Mouse (Mus musculus) erythroid progenitor cell, adult 5-6 weeks (primary cell): ENCODE measurements at regions not wholly inside any gene's neighbourhood (a gene's known extent, or its start where the extent isn't known, plus 50 kb on each side); places are given as distances from the start of the nearest gene placed in this dataset.

ENCODE experiments used
- ATAC-seq: replicated peaks from 2 replicates; pipeline ENCODE4 v1.8.0; 2016; ENCODE audit warnings: moderate number of reproducible peaks, mild to moderate bottlenecking, moderate TSS enrichment, inconsistent platforms; ENCODE audit not compliant: poor library complexity, low FRiP score, severe bottlenecking

DNA sequence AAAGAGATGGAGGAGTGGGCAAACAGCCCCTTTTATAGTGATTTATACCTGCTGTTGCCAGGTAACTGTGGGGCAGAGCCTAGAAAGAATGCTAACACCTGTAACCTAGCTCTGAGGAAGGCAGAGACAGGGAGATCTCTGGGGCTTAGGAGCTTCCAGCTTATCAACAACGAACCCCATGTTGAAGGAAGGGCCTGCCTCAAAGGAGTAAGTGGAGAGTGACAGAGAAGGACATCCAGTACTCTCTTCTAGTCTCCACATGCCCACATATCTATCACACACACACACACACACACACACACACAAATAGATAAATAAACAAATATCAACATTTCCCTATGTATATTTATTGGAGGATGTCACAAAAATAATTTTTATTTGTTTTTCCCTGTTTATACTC lies 654.6 kb downstream of the Zfp706 start:
- ATAC-seq: no peak

DNA sequence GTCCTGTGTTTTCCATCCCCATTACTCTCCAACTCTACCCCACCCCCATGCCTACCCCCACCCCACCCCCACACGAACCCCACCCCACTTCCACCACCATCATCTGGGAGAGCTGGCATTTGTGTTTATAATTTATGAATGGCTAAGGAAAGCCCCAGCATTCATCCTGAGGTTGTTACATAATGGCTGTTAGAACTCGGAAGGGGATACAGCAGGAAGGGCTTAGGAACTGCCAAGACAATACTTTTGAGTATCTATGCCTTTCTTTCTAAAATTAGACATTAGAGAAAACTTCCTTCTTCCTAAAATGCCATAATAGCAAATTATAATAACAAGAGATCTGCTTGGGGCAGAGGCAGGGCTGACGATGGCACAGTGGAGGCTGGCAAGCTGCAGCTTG lies 655.9 kb downstream of the Zfp706 start:
- ATAC-seq: no peak

DNA sequence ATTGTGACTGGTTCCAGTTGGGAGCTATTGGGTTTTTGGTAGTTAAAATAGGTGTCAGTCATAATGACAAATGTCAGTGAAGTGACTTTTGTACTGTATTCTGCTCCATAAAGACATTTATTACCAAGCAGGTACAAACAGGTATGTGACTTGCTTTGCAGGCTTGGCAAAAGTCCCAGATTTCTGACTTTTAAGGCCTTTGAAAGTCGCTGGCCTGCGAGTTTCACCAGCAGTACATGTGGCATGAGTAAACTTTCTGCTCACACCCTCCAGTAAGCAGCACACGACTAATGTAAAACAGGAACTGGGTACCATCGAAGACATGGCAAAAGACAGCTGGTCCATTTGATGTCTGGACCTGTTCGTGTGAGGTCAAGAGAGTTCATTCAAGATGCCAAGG lies 659.2 kb downstream of the Zfp706 start:
- no peak for ATAC-seq

DNA sequence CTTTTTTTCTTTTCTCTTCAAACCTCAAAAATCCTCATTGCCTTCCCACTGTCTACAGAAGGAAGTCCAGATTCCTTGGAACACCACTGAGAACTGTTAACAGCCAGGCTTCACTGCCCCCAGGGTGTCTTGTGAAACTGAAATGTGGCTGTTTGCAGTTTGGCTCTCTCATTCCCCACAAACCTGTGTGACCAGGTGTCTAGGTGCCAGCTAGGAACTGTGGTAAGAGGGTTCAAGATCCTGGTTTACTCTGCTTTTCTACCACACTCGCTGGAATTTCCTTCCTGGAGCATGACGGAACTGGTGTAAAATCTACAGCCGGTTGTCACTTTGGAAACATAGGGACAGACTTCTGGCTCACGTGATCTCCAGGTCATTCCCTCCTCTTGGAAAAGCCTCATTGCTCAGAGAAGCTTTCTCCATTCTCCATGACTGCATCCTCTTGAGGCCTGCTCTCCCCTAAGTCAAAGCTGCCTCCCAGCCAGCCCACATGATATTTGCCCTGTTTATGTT lies 660.2 kb downstream of the Zfp706 start:
- ATAC-seq: no peak

DNA sequence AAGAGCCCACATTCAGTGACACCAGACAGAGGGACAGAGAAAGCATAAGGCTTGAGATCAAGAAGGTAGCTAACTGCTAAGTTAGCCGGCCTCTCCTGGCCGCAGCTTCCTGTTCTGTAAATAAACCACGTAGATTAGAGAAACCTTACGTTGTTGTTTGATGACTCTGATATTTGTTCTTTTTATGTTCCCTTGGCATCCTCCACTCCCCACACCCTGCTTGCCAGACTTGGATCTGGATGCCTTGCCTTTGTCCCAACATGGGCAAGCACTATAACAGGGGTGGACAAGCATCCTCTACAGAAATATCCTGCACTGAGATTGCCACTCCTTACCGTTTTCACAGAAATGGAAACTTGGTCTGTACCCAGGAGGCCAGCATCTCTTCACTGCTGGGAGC lies 661.4 kb downstream of the Zfp706 start:
- no peak for ATAC-seq

DNA sequence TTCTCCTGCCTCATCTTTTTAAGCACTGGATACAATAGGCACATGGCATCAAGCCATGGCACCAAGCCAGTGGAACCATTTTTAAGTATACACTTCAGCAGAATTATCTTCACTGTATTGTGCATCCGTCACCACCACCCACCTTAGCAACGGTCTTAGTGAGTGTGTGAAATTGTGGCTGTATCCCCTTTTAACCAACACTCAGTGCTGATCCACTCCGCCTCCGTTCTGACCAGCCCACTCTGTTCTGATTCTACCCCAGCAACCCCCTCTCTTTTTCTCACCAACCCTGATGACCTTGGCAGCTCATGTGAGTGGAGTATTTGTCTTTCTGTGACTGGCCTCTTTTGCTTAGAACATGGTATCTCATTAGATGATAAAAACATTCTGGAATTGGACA lies 662.2 kb downstream of the Zfp706 start:
- ATAC-seq: no peak

DNA sequence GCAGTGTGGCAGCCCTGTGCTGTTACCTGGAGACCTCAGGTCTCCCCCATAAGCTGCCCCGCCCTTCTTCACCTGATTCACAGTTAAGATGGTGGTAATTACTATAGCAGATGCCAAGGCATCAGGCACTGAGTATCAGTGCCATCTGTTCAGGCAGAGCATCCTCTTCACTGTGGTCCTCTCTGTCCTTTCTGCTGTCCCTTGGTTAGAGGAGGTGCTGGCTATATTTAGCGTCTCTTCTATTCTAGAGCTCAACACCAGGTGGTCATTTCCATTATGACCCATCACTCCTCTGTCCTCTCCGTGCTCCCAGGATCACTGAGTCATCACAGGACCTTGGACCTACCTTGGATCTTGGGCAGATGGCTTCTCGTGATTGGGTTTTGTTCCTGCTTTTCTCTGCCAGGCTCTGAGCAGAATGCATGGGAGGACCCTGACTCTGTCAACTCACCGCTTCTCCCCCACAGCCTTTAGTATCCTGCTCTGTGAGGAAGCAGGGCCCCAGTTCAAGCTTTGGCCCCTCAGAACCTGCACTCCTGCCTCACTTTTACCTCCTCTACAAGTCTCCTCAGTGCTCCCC lies 667.5 kb downstream of the Zfp706 start:
- ATAC-seq: no peak

DNA sequence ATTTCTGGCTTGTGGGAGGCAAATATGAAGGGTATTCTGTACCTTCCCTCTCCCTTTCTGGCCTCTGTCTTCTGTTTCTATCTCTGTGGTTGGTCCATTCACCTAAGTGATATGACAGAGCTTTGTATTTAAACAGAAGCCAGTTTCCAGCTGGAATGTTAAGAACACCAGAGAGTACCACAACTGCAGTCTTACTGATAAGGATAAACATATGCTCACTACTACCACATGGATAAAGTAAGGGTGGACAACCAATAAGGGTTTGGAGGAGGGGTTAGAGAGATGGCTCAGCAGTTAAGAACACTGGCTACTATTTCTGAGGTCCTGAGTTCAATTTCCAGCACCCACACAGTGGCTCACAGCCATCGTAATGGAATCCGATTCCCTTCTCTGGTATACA lies 668.8 kb downstream of the Zfp706 start:
- peak; percentile 90 for ATAC-seq

DNA sequence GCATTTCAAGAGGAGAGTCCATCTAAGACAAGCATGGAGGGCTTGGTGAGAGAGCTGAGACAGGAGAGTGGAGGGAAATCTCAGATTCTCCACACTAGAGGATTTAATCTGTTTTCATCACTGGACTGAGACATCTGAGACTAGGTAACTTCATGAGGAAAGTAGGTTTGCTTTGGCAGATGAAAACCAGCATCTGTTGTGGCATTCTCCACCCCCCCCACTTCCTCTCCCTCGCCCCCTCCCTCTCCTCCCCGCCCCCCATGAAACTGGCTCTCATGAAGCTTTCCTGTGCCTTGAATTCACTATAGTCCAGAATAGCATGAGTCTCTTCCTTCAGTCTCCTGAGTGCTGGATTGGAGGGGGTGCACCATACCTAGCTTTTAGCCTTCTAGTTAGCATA lies 670.7 kb downstream of the Zfp706 start:
- no peak for ATAC-seq

DNA sequence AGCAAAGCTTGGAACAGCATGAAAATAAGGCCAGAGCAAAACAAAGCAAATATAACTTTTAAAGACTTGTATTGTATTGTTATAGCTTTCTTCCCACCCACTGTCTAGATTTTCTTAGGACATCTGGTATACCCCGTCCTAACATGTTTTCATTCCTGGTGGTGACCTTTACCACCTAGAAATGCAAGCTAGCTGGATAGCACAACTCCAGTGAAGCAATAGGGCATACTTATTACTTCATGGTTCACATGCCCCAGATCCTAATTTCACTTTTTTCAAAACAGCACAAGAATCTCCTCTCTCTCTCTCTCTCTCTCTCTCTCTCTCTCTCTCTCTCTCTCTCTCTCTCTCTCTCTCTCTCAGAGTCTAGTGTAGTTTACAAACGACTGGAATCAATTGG lies 672.5 kb downstream of the Zfp706 start:
- ATAC-seq: no peak

DNA sequence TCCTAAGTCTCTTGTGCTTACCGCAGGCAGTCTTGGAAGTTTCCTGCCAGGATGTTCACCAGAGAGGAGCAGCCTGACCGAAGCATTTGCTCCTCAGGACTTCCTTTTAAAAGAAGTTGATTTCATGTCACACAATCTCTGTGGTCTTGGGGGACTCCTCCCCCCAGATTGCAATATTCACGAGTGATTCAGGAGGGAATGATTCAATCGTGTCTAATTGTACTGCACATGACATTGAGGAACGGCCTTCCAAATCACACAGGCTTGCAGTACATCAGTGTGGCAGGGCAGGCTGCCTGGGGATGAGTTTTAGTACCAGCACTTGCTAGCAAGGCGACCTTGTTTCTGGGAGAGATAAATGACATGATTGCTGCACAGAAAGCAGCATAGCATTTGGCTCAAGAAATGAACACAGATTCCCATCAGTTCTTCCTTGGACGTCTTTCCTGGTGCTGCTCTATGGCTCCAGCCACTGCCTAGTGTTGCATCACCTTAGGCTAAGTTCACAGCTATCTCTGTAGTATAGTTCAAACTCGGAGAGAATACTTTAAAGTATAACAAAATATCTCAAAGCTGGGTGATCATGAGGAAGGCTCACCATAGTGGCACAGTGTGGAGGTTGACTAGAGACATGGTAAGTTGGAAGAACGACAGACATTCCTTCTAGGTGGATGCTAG lies 673.0 kb downstream of the Zfp706 start:
- ATAC-seq: no peak

DNA sequence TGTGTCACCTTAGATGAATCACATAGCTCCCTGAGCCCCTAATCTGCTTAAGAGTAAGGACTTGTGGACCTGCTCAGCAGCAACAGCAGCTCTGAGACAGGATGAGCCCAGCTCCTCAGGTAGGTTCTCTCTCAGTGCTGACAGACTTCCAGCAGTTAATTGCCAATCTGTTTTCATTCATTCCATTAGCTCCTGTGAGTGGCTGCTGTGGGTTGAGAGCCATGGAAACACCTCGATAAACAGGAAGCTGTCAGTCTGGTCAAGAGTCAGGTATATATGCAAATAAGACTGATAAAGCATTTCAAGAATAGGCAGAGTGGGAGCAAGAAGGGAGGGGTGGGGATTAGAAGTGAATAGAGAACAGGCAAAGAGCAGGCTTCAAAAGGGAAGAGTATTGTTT lies 673.7 kb downstream of the Zfp706 start:
- no peak for ATAC-seq

DNA sequence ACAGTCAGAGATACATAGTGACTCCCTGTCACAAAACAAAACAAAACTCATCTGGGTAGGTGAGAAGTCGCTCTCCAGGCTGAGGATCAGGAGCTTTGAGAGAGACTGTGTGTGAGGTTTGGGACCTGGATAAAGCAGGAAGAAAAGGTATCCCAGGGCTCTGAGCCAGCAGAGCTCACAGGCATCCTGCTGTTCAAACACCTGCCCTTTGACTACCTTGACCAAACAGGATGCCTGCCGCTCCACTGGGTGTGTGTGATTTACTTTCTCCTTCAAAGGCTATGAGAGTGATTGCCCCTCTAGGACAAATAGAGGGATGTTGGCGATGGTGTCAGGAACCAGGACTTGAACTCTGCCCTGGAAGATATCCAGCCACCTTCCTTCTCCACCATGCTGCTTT lies 674.3 kb downstream of the Zfp706 start:
- ATAC-seq: no peak
